Mouse (Mus musculus) heart, postnatal 10 days (tissue): ENCODE results near the gene Il1rl2. TPM values are rescaled to one million over a fixed set of nuclear protein-coding genes. Genes with fewer than 3 reads are reported as not detected.

Experiments used
- total RNA-seq, 2 experiments: library from RNA; stranded (reverse); gene quantifications; 2 replicates each; pipeline ENCODE4 v1.2.3; 2021

The Il1rl2 gene
- total RNA-seq, 2 experiments from 2014 or later = 5.5 to 7.0 TPM

Other genes with a start within 250 kb of the Il1rl2 start
- 1 to 10 TPM; 7.5 to 7.9 TPM for gene Il1r1, start 99.5 kb upstream of the Il1rl2 start, total RNA-seq
- gene Il1rl1, start 105.0 kb downstream of the Il1rl2 start, total RNA-seq = 1 to 10 TPM in 1 of 2 experiments, under 1 TPM in 1; 0.60 to 1.4 TPM
- gene Il18r1, start 140.9 kb downstream of the Il1rl2 start, total RNA-seq = 1 to 10 TPM; 1.7 to 1.9 TPM
- under 1 TPM; 0.10 to 0.17 TPM for gene Il18rap, start 190.8 kb downstream of the Il1rl2 start, total RNA-seq